Mouse (Mus musculus): ENCODE measurements around the gene Cd302.

DNA sequence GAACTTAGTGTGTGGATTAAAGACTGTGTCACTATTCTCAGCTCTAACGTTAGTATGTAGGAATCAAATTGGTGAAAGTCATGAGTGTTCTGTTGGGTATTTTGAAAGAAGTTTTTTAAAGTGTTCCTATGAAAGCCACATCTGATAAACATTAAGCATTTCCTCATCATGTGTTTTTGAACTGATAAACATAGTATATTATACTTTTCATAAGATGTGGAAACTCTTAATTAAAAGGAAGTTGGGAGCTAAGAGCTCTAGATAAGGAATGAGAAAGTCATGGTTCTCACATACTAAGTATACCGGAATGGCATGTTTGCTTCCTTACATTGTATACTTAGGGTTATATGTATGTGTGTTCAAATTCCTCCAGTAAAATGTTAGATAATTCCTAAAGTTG, 53.9 kb downstream of the Cd302 start:
- TF ChIP-seq CTCF (IDR thresholded peaks at IDR 0.05) (no peak), EP300 (IDR thresholded peaks at IDR 0.05) (no peak)
